Mouse (Mus musculus): ENCODE results near the gene Fam81a.

DNA sequence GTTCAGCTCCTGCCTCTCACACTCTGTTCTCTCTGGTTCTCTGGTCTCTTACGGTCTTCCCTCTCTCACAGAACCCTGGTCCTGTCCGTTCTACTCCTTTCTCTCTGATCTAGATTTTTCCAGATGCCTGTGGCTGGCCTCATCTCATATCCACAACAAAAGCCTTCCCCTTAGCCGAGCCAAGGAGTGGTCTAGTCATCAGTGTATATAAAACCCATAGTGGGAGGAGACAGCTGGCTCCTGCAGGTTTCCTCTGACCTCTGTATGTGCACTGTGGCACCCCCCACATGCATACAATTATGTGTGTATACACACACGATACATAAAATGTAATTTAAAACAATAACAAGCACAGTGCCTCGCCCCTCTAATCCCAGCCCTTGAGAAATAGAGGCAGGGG is 55.0 kb downstream of the Fam81a start:
- TF ChIP-seq EP300 (IDR thresholded peaks at IDR 0.05; ENCODE audit: low read depth), result no peak
- TF ChIP-seq CTCF (IDR thresholded peaks at IDR 0.05; ENCODE audit: low read depth), result no peak

Data from heart, postnatal 0 days (tissue).